Mouse (Mus musculus) forebrain, embryonic 10.5 days (tissue): ENCODE results near the gene Ccdc89. TPM values are rescaled to one million over a fixed set of nuclear protein-coding genes. Genes with fewer than 3 reads are reported as not detected.

Experiments used
- polyA plus RNA-seq: library from polyadenylated mRNA; unstranded; fragments of >200 nt; fragmentation: Nextera tagmentation; extraction: Ambion mirVana; gene quantifications from 2 replicates; pipeline ENCODE4 v1.2.1, GENCODE M21; 2016

Gene Ccdc89
- polyA plus RNA-seq, 1 experiment from 2014 or later, result 2.4 TPM

Other genes with a start within 250 kb of the Ccdc89 start
- not detected in 2 replicates for gene Ccdc83, start 160.8 kb upstream of the Ccdc89 start, polyA plus RNA-seq
- gene Sytl2, start 124.3 kb upstream of the Ccdc89 start, polyA plus RNA-seq, result 1.5 and 2.0 TPM in 2 replicates
- 21.8 and 24.2 TPM in 2 replicates for gene Crebzf, start 16.2 kb downstream of the Ccdc89 start, polyA plus RNA-seq
- gene Tmem126a, start 30.7 kb downstream of the Ccdc89 start, polyA plus RNA-seq, result 135 and 140 TPM in 2 replicates
- 31.6 and 32.9 TPM in 2 replicates for gene Tmem126b, start 49.4 kb downstream of the Ccdc89 start, polyA plus RNA-seq
- 0.95 and 0.96 TPM in 2 replicates for gene Dlg2, start 50.1 kb downstream of the Ccdc89 start, polyA plus RNA-seq